Mouse (Mus musculus) c-Kit-positive CD71-negative TER-119-negative erythroid progenitor cells, embryonic 14.5 days (primary cell): ENCODE data around the gene Rims1.

Source experiments
- DNase-seq: peaks from one replicate; pipeline ENCODE4 v3.0.0-alpha.2; 2013; ENCODE audit warnings: low read depth

Gene Rims1

GRCm38 (mm10) chr1:22248898-22249386 lies 556.9 kb downstream of the Rims1 start:
- DNase-seq, result no peak

GRCm38 (mm10) chr1:22245748-22246147 lies 560.0 kb downstream of the Rims1 start:
- DNase-seq, result no peak
